Mouse (Mus musculus) brain, embryonic 14.5 days (tissue): ENCODE data around the gene Naa40. TPM values are rescaled to one million over a fixed set of nuclear protein-coding genes. Genes with fewer than 3 reads are reported as not detected.

Source experiments
- DNase-seq: peaks from one replicate; pipeline ENCODE4 v3.0.0-alpha.2; 2011; ENCODE audit warnings: low read depth
- CTCF ChIP-seq: fragments of 200-500 bp; IDR thresholded peaks from 2 replicates; pipeline ENCODE4 v1.5.1; 2012; ENCODE audit warnings: inconsistent platforms, mild to moderate bottlenecking, moderate library complexity, borderline replicate concordance; ENCODE audit not compliant: insufficient read depth, insufficient read length; ENCODE audit errors: extremely low read depth
- POLR2A ChIP-seq: fragments of 200-500 bp; IDR thresholded peaks from 2 replicates; pipeline ENCODE4 v1.6.1; 2012; ENCODE audit warnings: mild to moderate bottlenecking, inconsistent platforms, borderline replicate concordance; ENCODE audit not compliant: poor library complexity, insufficient read depth, insufficient read length, severe bottlenecking; ENCODE audit errors: extremely low read depth
- polyA plus RNA-seq: library from polyadenylated mRNA; depleted of rRNA; stranded (reverse); fragments of >200 nt; gene quantifications from 2 replicates; pipeline ENCODE4 v1.2.3, GENCODE M21; 2012

Gene Naa40
- polyA plus RNA-seq, 1 experiment, result 74.8 TPM

GRCm38 (mm10) chr19:7199089-7199488 is 41.9 kb downstream of the Naa40 start:
- no peak for DNase-seq
- TF ChIP-seq POLR2A (no peak), CTCF (no peak)

- no peak for DNase-seq
- TF ChIP-seq POLR2A (no peak), CTCF (no peak)
These were observed 43.5 kb downstream of the Naa40 start for GRCm38 (mm10) chr19:7197445-7197844.

GRCm38 (mm10) chr19:7196741-7197270 is 44.2 kb downstream of the Naa40 start:
- no peak for DNase-seq

GRCm38 (mm10) chr19:7195900-7196728 is 44.9 kb downstream of the Naa40 start:
- peak; percentile 68 for DNase-seq
- TF ChIP-seq CTCF, result peak; percentile 92
- TF ChIP-seq POLR2A, result no peak

More at GRCm38 (mm10) chr19:7196741-7197270, 44.2 kb downstream of the Naa40 start:
- TF ChIP-seq CTCF, result no peak
- no peak for TF ChIP-seq POLR2A

- peak; percentile 75 for DNase-seq
- TF ChIP-seq CTCF (no peak), POLR2A (no peak)
These were observed 48.4 kb downstream of the Naa40 start for GRCm38 (mm10) chr19:7192561-7192967.

- no peak for DNase-seq
- no peak for TF ChIP-seq POLR2A
- no peak for TF ChIP-seq CTCF
These were observed 49.3 kb downstream of the Naa40 start for GRCm38 (mm10) chr19:7191639-7192038.

GRCm38 (mm10) chr19:7190986-7191385 is 50.0 kb downstream of the Naa40 start:
- no peak for DNase-seq
- TF ChIP-seq POLR2A (no peak), CTCF (no peak)

GRCm38 (mm10) chr19:7189026-7189425 is 52.0 kb downstream of the Naa40 start:
- no peak for TF ChIP-seq POLR2A
- TF ChIP-seq CTCF, result no peak
- no peak for DNase-seq

GRCm38 (mm10) chr19:7187157-7187556 is 53.8 kb downstream of the Naa40 start:
- no peak for DNase-seq
- no peak for TF ChIP-seq POLR2A
- TF ChIP-seq CTCF, result no peak

- DNase-seq, result no peak
- TF ChIP-seq CTCF, result no peak
- no peak for TF ChIP-seq POLR2A
These were observed 55.2 kb downstream of the Naa40 start for GRCm38 (mm10) chr19:7185715-7186291.

GRCm38 (mm10) chr19:7185059-7185458 is 55.9 kb downstream of the Naa40 start:
- TF ChIP-seq CTCF (no peak), POLR2A (no peak)
- DNase-seq, result no peak
